Mouse (Mus musculus) ES-E14 (cell line): ENCODE results near the gene Tmed11. TPM values are rescaled to one million over a fixed set of nuclear protein-coding genes. Genes with fewer than 3 reads are reported as not detected.

Experiments
- DNase-seq: peaks from one replicate; pipeline ENCODE4 v3.0.0-alpha.2; 2013; ENCODE audit warnings: low read depth, low spot score
- H3K27ac ChIP-seq: 2 replicates; pipeline ENCODE4 v1.5.1; 2012; ENCODE audit warnings: low read depth, mild to moderate bottlenecking, low read length, moderate library complexity, mixed read lengths; ENCODE audit not compliant: poor library complexity, insufficient read depth, severe bottlenecking
- H3K36me3 ChIP-seq: 2 replicates; pipeline ENCODE4 v1.6.1; 2012; ENCODE audit warnings: mild to moderate bottlenecking, low read length, moderate library complexity, mixed read lengths; ENCODE audit not compliant: control insufficient read depth, poor library complexity, insufficient read depth, severe bottlenecking
- H3K4me1 ChIP-seq, 2 experiments: fragments of 150-350 bp in 1 of 2; sonication (generic) in 1 of 2; 2 replicates each; pipeline ENCODE4 v1.6.1; 2012; ENCODE audit warnings: low read length in 2 of 2, mild to moderate bottlenecking in 1 of 2, mixed read lengths in 1 of 2; ENCODE audit not compliant: control insufficient read depth in 2 of 2, insufficient read depth in 2 of 2, poor library complexity in 1 of 2
- H3K4me3 ChIP-seq, 2 experiments: fragments of 150-350 bp in 1 of 2; sonication (generic) in 1 of 2; 2 replicates each; pipeline ENCODE4 v1.5.1; 2012; ENCODE audit warnings: low read length in 2 of 2, low read depth in 1 of 2, mild to moderate bottlenecking in 1 of 2, mixed read lengths in 1 of 2; ENCODE audit not compliant: insufficient read depth in 1 of 2, poor library complexity in 1 of 2, severe bottlenecking in 1 of 2
- H3K9ac ChIP-seq: 2 replicates; pipeline ENCODE4 v1.6.1; 2012; ENCODE audit warnings: low read depth, mild to moderate bottlenecking, low read length, mixed read lengths; ENCODE audit not compliant: poor library complexity, insufficient read depth, severe bottlenecking
- H3K9me3 ChIP-seq: fragments of 150-350 bp; sonication (generic); 2 replicates; pipeline ENCODE4 v1.6.1; 2012; ENCODE audit warnings: low read depth, mild to moderate bottlenecking, low read length; ENCODE audit not compliant: control insufficient read depth, insufficient read depth
- CHD2 ChIP-seq: IDR thresholded peaks from 2 replicates; pipeline ENCODE4 v1.6.1; 2014; ENCODE audit warnings: mild to moderate bottlenecking, low read depth, low read length, inconsistent platforms
- HCFC1 ChIP-seq: IDR thresholded peaks from 2 replicates; pipeline ENCODE4 v1.6.1; 2012; ENCODE audit warnings: low read length, inconsistent platforms, borderline replicate concordance; ENCODE audit not compliant: insufficient read depth
- MAFK ChIP-seq: IDR thresholded peaks from 2 replicates; pipeline ENCODE4 v1.6.1; 2014; ENCODE audit warnings: mild to moderate bottlenecking, low read depth, low read length, inconsistent platforms; ENCODE audit not compliant: insufficient read depth
- ZC3H11A ChIP-seq: IDR thresholded peaks from 2 replicates; pipeline ENCODE4 v1.6.1; 2012; ENCODE audit warnings: low read depth, mild to moderate bottlenecking, inconsistent platforms, low read length, borderline replicate concordance
- ZNF384 ChIP-seq: IDR thresholded peaks from 2 replicates; pipeline ENCODE4 v1.6.1; 2012; ENCODE audit warnings: low read depth, low read length, inconsistent platforms
- in situ Hi-C, 2 experiments: fragments of 600-800 bp; cut with MboI; formaldehyde crosslinking; loops; one replicate each; pipeline ENCODE4 v1.15.1; 2025; ENCODE audit warnings: low sequenced_read_pairs in 2 of 2, inconsistent platforms in 1 of 2; ENCODE audit not compliant: unreplicated experiment in 2 of 2
- total RNA-seq: library from RNA; depleted of rRNA; stranded (reverse); fragments of 300-350 nt; gene quantifications from 2 replicates; pipeline ENCODE4 v1.2.3, GENCODE M21; 2012

Gene Tmed11
- total RNA-seq, 1 experiment, result not detected

DNA sequence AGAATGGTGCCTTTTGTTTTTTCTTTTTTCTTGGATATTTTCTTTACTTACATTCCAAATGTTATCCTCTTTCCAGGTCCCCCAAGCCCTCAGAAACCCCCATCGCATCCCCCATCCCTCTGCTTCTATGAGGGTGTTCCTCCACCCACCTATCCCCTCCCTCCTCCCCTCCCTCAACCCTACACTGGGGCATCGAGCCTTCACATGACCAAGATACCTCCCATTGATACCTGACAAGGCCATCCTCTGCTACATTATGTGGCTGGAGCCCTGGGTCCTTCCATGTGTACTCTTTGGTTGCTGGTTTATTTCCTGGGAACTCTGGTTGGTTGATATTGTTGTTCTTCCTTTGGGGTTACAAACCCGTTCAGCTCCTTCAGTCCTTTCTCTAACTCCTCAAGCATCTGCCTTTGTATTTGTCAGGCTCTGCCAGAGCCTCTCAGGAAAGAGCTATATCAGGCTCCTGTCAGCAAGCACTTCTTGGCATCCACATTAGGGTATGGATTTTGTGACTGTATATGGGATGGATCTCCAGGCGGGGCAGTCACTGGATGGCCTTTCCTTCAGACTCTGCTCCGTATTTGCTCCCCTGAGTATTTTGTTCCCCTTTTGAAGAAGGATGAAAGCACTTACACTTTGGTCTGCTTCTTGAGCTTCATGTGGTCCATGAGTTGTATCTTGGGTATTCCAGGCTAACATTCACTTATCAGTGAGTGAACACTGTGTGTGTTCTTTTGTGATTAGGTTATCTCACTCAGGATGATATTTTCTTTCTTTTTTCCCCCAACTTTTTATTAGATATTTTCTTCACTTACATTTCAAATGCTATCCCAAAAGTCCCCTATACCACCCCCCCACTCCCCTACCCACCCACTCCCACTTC, 44.6 kb downstream of the Tmed11 start:
- H3K9me3 ChIP-seq, result no peaks in the 10 kb centered on the region
- no peak for DNase-seq
- H3K9ac ChIP-seq, result no peak overlapping the region
- no peaks in the 10 kb centered on the region for H3K4me1 ChIP-seq
- no peaks in the 10 kb centered on the region for H3K36me3 ChIP-seq
- in situ Hi-C loops, result no loop called here
- TF ChIP-seq ZNF384, result no peak
- no peak for TF ChIP-seq CHD2
- no peak for TF ChIP-seq MAFK
- no peak for TF ChIP-seq ZC3H11A
- no peak for TF ChIP-seq HCFC1
- H3K4me3 ChIP-seq, result no peak overlapping the region
- H3K27ac ChIP-seq, result no peak overlapping the region

DNA sequence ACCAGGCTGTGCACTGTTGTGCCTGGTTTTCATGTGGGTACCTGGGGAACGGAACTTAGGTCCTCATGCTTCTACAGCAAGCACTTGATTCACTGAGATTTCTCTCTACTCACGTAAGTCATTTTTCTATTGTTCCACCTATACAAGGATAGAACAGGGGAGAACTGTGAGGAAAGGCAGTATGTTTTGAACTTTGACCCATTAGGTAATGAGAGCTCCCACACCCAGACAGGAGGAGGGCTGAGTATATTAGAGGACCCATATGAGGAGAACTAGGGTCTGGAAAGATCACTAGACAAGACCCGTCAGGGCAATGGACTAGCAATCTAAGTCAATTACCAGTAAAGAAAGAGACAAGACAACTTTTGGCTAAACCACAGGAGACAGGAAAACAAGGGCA, 50.5 kb downstream of the Tmed11 start:
- no peak overlapping the region for H3K4me3 ChIP-seq

DNA sequence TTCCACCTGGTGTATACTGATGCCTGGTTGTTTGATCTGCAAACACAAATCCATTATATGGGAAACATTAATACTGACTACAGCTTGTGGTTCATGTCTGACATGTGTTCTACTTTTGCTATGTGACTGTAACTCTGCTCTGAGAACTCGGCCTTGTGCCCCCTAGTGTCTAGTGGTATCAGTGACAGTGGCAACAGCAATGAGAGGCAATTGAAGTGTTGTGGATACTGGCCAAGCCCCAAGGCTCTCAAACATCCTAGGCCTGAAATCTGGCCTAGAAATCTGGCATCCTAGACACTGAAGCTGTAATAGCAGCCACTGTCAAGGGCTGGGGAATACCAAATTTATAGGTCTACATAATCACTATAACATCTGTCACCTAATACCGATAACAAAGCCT, 51.3 kb downstream of the Tmed11 start:
- H3K9me3 ChIP-seq, result no peaks in the 10 kb centered on the region
- no peak overlapping the region for H3K27ac ChIP-seq
- no peak overlapping the region for H3K9ac ChIP-seq
- in situ Hi-C loops, result no loop called here
- no peaks in the 10 kb centered on the region for H3K4me1 ChIP-seq
- TF ChIP-seq CHD2 (no peak), ZNF384 (no peak), ZC3H11A (no peak), MAFK (no peak)
- peak; percentile 60 for DNase-seq
- no peaks in the 10 kb centered on the region for H3K36me3 ChIP-seq
- no peak overlapping the region for H3K4me3 ChIP-seq

More for the DNA sequence above, 50.5 kb downstream of the Tmed11 start:
- Histone ChIP-seq H3K4me1 (no peaks in the 10 kb centered on the region), H3K36me3 (no peaks in the 10 kb centered on the region), H3K9me3 (no peaks in the 10 kb centered on the region), H3K27ac (no peak overlapping the region), H3K9ac (no peak overlapping the region)
- no peak for TF ChIP-seq ZNF384
- no peak for TF ChIP-seq MAFK
- TF ChIP-seq ZC3H11A, result no peak
- TF ChIP-seq HCFC1, result no peak
- no peak for TF ChIP-seq CHD2
- in situ Hi-C loops, result no loop called here
- no peak for DNase-seq

DNA sequence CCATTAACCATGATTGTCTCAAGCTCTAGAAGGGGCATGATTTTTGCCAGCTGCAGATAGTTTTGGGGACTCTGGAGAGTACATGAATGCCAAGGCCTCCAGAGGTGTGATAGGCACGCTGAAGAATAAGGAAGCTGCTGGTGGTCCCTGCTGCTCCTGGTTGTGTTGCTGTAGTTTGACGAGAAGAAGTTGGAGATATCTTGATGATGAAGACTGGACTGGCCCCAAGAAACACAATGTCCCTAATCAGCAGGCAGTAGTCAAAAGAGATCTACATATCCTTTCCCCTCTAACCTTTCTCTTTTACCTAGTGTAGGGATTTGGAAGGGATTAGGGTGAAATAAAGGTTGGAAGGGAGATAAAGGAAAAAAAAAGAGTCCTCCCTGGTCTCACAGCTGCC, 52.6 kb downstream of the Tmed11 start:
- Histone ChIP-seq H3K27ac (no peak overlapping the region), H3K9me3 (no peaks in the 10 kb centered on the region), H3K4me3 (no peak overlapping the region), H3K9ac (no peak overlapping the region), H3K36me3 (no peaks in the 10 kb centered on the region), H3K4me1 (no peaks in the 10 kb centered on the region)
- no peak for DNase-seq
- in situ Hi-C loops, result no loop called here
- TF ChIP-seq HCFC1, result no peak
- no peak for TF ChIP-seq ZC3H11A
- no peak for TF ChIP-seq ZNF384
- no peak for TF ChIP-seq CHD2
- no peak for TF ChIP-seq MAFK
